Mouse (Mus musculus): ENCODE results near the gene Polk. TPM values are rescaled to one million over a fixed set of nuclear protein-coding genes. Genes with fewer than 3 reads are reported as not detected.

The Polk gene
- polyA plus RNA-seq, 1 experiment, result 3.0 TPM

GRCm38 (mm10) chr13:96434899-96435331 lies 107.5 kb downstream of the Polk start:
- Histone ChIP-seq H3K27ac (ENCODE audit: control insufficient read depth, insufficient read depth, low read length) (no peak overlapping the region), H3K4me3 (ENCODE audit: control insufficient read depth, insufficient read depth, low read length) (no peak overlapping the region), H3K27me3 (ENCODE audit: control insufficient read depth, insufficient read depth, low read length) (no peaks in the 10 kb centered on the region), H3K4me1 (replicated peaks; ENCODE audit: control insufficient read depth, insufficient read depth, low read length) (peaks cover 10% of the 10 kb centered on the region; the same call in 1 of the 2 replicates), H3K36me3 (ENCODE audit: control insufficient read depth, insufficient read depth, low read length) (no peaks in the 10 kb centered on the region)
- 92% methylated on average over 5 of the region's 5 CpGs for WGBS
- DNase-seq, result no peak
- TF ChIP-seq POLR2A (IDR thresholded peaks at IDR 0.05; ENCODE audit: control insufficient read depth, extremely low read depth, insufficient read depth, low read length, poor library complexity) (no peak), CTCF (IDR thresholded peaks at IDR 0.05; ENCODE audit: borderline replicate concordance, control insufficient read depth, extremely low read depth, insufficient read depth, low read length, poor library complexity) (no peak)

- no peak overlapping the region for H3K27ac ChIP-seq (ENCODE audit: control insufficient read depth, insufficient read depth, low read length)
- peaks cover 10% of the 10 kb centered on the region; the same call in 1 of the 2 replicates for H3K4me1 ChIP-seq (replicated peaks; ENCODE audit: control insufficient read depth, insufficient read depth, low read length)
- no peaks in the 10 kb centered on the region for H3K36me3 ChIP-seq (ENCODE audit: control insufficient read depth, insufficient read depth, low read length)
- no peak for TF ChIP-seq POLR2A (IDR thresholded peaks at IDR 0.05; ENCODE audit: control insufficient read depth, extremely low read depth, insufficient read depth, low read length, poor library complexity)
- no peak overlapping the region for H3K4me3 ChIP-seq (ENCODE audit: control insufficient read depth, insufficient read depth, low read length)
- peak; percentile 12 for DNase-seq
- no peaks in the 10 kb centered on the region for H3K27me3 ChIP-seq (ENCODE audit: control insufficient read depth, insufficient read depth, low read length)
- 22% methylated on average over 11 of the region's 11 CpGs for WGBS
Observed at GRCm38 (mm10) chr13:96433648-96434190, 108.7 kb downstream of the Polk start.

GRCm38 (mm10) chr13:96433041-96433440 lies 109.3 kb downstream of the Polk start:
- Histone ChIP-seq H3K4me3 (ENCODE audit: control insufficient read depth, insufficient read depth, low read length) (no peak overlapping the region), H3K4me1 (replicated peaks; ENCODE audit: control insufficient read depth, insufficient read depth, low read length) (peaks cover 10% of the 10 kb centered on the region; the same call in 1 of the 2 replicates), H3K27ac (ENCODE audit: control insufficient read depth, insufficient read depth, low read length) (no peak overlapping the region), H3K36me3 (ENCODE audit: control insufficient read depth, insufficient read depth, low read length) (no peaks in the 10 kb centered on the region), H3K27me3 (ENCODE audit: control insufficient read depth, insufficient read depth, low read length) (no peaks in the 10 kb centered on the region)
- no peak for TF ChIP-seq POLR2A (IDR thresholded peaks at IDR 0.05; ENCODE audit: control insufficient read depth, extremely low read depth, insufficient read depth, low read length, poor library complexity)
- no peak for TF ChIP-seq CTCF (IDR thresholded peaks at IDR 0.05; ENCODE audit: borderline replicate concordance, control insufficient read depth, extremely low read depth, insufficient read depth, low read length, poor library complexity)
- 85% methylated on average over 6 of the region's 6 CpGs for WGBS
- no peak for DNase-seq

GRCm38 (mm10) chr13:96432376-96432811 lies 110.0 kb downstream of the Polk start:
- H3K4me3 ChIP-seq (ENCODE audit: control insufficient read depth, insufficient read depth, low read length), result no peak overlapping the region
- 97% methylated on average over 3 of the region's 3 CpGs for WGBS
- H3K27ac ChIP-seq (ENCODE audit: control insufficient read depth, insufficient read depth, low read length), result no peak overlapping the region
- no peaks in the 10 kb centered on the region for H3K36me3 ChIP-seq (ENCODE audit: control insufficient read depth, insufficient read depth, low read length)
- TF ChIP-seq CTCF (IDR thresholded peaks at IDR 0.05; ENCODE audit: borderline replicate concordance, control insufficient read depth, extremely low read depth, insufficient read depth, low read length, poor library complexity), result no peak
- TF ChIP-seq POLR2A (IDR thresholded peaks at IDR 0.05; ENCODE audit: control insufficient read depth, extremely low read depth, insufficient read depth, low read length, poor library complexity), result no peak
- no peaks in the 10 kb centered on the region for H3K27me3 ChIP-seq (ENCODE audit: control insufficient read depth, insufficient read depth, low read length)
- H3K4me1 ChIP-seq (replicated peaks; ENCODE audit: control insufficient read depth, insufficient read depth, low read length), result peaks cover 10% of the 10 kb centered on the region; the same call in 1 of the 2 replicates
- no peak for DNase-seq

GRCm38 (mm10) chr13:96431595-96432156 lies 110.7 kb downstream of the Polk start:
- no peak overlapping the region for H3K4me3 ChIP-seq (ENCODE audit: control insufficient read depth, insufficient read depth, low read length)
- WGBS, result 46% methylated on average over 12 of the region's 12 CpGs

More at GRCm38 (mm10) chr13:96431595-96432156, 110.7 kb downstream of the Polk start:
- no peaks in the 10 kb centered on the region for H3K36me3 ChIP-seq (ENCODE audit: control insufficient read depth, insufficient read depth, low read length)
- no peak for TF ChIP-seq POLR2A (IDR thresholded peaks at IDR 0.05; ENCODE audit: control insufficient read depth, extremely low read depth, insufficient read depth, low read length, poor library complexity)
- peak; percentile 91 for TF ChIP-seq CTCF (IDR thresholded peaks at IDR 0.05; ENCODE audit: borderline replicate concordance, control insufficient read depth, extremely low read depth, insufficient read depth, low read length, poor library complexity)
- no peaks in the 10 kb centered on the region for H3K27me3 ChIP-seq (ENCODE audit: control insufficient read depth, insufficient read depth, low read length)
- H3K4me1 ChIP-seq (replicated peaks; ENCODE audit: control insufficient read depth, insufficient read depth, low read length), result peaks cover 10% of the 10 kb centered on the region; the same call in 1 of the 2 replicates
- H3K27ac ChIP-seq (ENCODE audit: control insufficient read depth, insufficient read depth, low read length), result no peak overlapping the region
- peak; percentile 83 for DNase-seq

Other genes starting within 250 kb of the Polk start
- gene Poc5, start 154.3 kb downstream of the Polk start, polyA plus RNA-seq (2012; rRNA removed), result 8.5 and 11.2 TPM in 2 replicates
- gene Ankdd1b, start 71.4 kb downstream of the Polk start, polyA plus RNA-seq (2012; rRNA removed), result 0.26 TPM in 1 of 2 replicates, not detected in the other
- gene Gm17622, start 51.8 kb downstream of the Polk start, polyA plus RNA-seq (2012; rRNA removed), result not detected in 2 replicates
- gene Col4a3bp, start within 50 bp of the Polk start, polyA plus RNA-seq (2012; rRNA removed), result 24.2 and 34.1 TPM in 2 replicates
- 24.5 and 29.4 TPM in 2 replicates for gene Hmgcr, start 128.4 kb upstream of the Polk start, polyA plus RNA-seq (2012; rRNA removed)
- gene Ankrd31, start 205.7 kb upstream of the Polk start, polyA plus RNA-seq (2012; rRNA removed), result not detected in 2 replicates

All from thymus, adult 2 months (tissue).